Mouse (Mus musculus) midbrain, embryonic 13.5 days (tissue): ENCODE data around the gene Ypel2. TPM values are rescaled to one million over a fixed set of nuclear protein-coding genes. Genes with fewer than 3 reads are reported as not detected.
A peak's percentile ranks its signal among the peaks of the same experiment; 100 is the strongest.

Experiments
- ATAC-seq: fragments of 200-750 bp; cut with Nextera tagmentation; 2 replicates; pipeline ENCODE4 v1.8.0; 2017; ENCODE audit warnings: mild to moderate bottlenecking, moderate TSS enrichment, moderate library complexity
- H3K27ac ChIP-seq: fragments of 300-500 bp; sonication (generic); 2 replicates; pipeline ENCODE4 v1.5.1; 2015; ENCODE audit warnings: inconsistent platforms, mild to moderate bottlenecking, moderate library complexity
- H3K27me3 ChIP-seq: fragments of 300-500 bp; sonication (generic); 2 replicates; pipeline ENCODE4 v1.6.1; 2015; ENCODE audit warnings: mild to moderate bottlenecking, inconsistent platforms
- H3K36me3 ChIP-seq: fragments of 300-500 bp; sonication (generic); 2 replicates; pipeline ENCODE4 v1.6.1; 2015; ENCODE audit warnings: mild to moderate bottlenecking, inconsistent platforms
- H3K4me1 ChIP-seq: fragments of 300-500 bp; sonication (generic); replicated peaks from 2 replicates; pipeline ENCODE4 v1.6.1; 2015; ENCODE audit warnings: inconsistent platforms
- H3K4me2 ChIP-seq: fragments of 300-500 bp; sonication (generic); replicated peaks from 2 replicates; pipeline ENCODE4 v1.6.1; 2015; ENCODE audit warnings: moderate library complexity, mild to moderate bottlenecking, inconsistent platforms
- H3K4me3 ChIP-seq: fragments of 300-500 bp; sonication (generic); replicated peaks from 2 replicates; pipeline ENCODE4 v1.5.1; 2015; ENCODE audit warnings: mild to moderate bottlenecking, inconsistent platforms
- H3K9ac ChIP-seq: fragments of 300-500 bp; sonication (generic); replicated peaks from 2 replicates; pipeline ENCODE4 v1.6.1; 2015; ENCODE audit warnings: mild to moderate bottlenecking, inconsistent platforms
- H3K9me3 ChIP-seq: fragments of 300-500 bp; sonication (generic); 2 replicates; pipeline ENCODE4 v1.6.1; 2016; ENCODE audit warnings: mild to moderate bottlenecking, inconsistent platforms
- WGBS: fragments of 180-500 bp; shearing (Covaris S2); methylation state at CpG from one replicate; pipeline ENCODE4 v1.1.7; 2015; 5-methylcytosine and 5-hydroxymethylcytosine counted together
- polyA plus RNA-seq: library from polyadenylated mRNA; unstranded; fragments of >200 nt; fragmentation: Nextera tagmentation; extraction: Ambion mirVana; gene quantifications from 2 replicates; pipeline ENCODE4 v1.2.1, GENCODE M21; 2015

Ypel2 gene
- polyA plus RNA-seq, 1 experiment from 2014 or later: 8.5 TPM

- Histone ChIP-seq H3K4me1 (peaks cover 10% of the 10 kb centered on the region), H3K27me3 (no peaks in the 10 kb centered on the region), H3K9me3 (no peaks in the 10 kb centered on the region), H3K9ac (no peak overlapping the region), H3K4me2 (no peak overlapping the region), H3K27ac (no peak overlapping the region), H3K36me3 (no peaks in the 10 kb centered on the region), H3K4me3 (no peak overlapping the region)
- ATAC-seq: no peak
- 87% methylated on average over 6 of the region's 6 CpGs for WGBS
Measured at GRCm38 (mm10) chr11:86921335-86921734, 72.2 kb downstream of the Ypel2 start.

- ATAC-seq: no peak
- H3K4me3 ChIP-seq: no peak overlapping the region
- H3K9me3 ChIP-seq: no peaks in the 10 kb centered on the region
- no peaks in the 10 kb centered on the region for H3K27me3 ChIP-seq
- peaks cover 10% of the 10 kb centered on the region for H3K4me1 ChIP-seq
- 72% methylated on average over 20 of the region's 20 CpGs for WGBS
- H3K27ac ChIP-seq: peak overlapping the region; percentile 36; the same call in 1 of the 2 replicates
- H3K4me2 ChIP-seq: no peak overlapping the region
- no peaks in the 10 kb centered on the region for H3K36me3 ChIP-seq
- H3K9ac ChIP-seq: no peak overlapping the region
Measured at GRCm38 (mm10) chr11:86920111-86921080, 73.1 kb downstream of the Ypel2 start.

- Histone ChIP-seq H3K27ac (no peak overlapping the region), H3K27me3 (no peaks in the 10 kb centered on the region), H3K9me3 (no peaks in the 10 kb centered on the region), H3K4me2 (no peak overlapping the region), H3K4me1 (peaks cover 10% of the 10 kb centered on the region), H3K4me3 (no peak overlapping the region), H3K36me3 (no peaks in the 10 kb centered on the region), H3K9ac (no peak overlapping the region)
- no peak for ATAC-seq
- 90% methylated on average over 7 of the region's 7 CpGs for WGBS
Measured at GRCm38 (mm10) chr11:86919468-86919867, 74.0 kb downstream of the Ypel2 start.

GRCm38 (mm10) chr11:86917536-86917935, 76.0 kb downstream of the Ypel2 start:
- 92% methylated on average over 2 of the region's 2 CpGs for WGBS

GRCm38 (mm10) chr11:86916596-86917249, 76.8 kb downstream of the Ypel2 start:
- Histone ChIP-seq H3K27me3 (no peaks in the 10 kb centered on the region), H3K9me3 (no peaks in the 10 kb centered on the region), H3K27ac (no peak overlapping the region), H3K36me3 (no peaks in the 10 kb centered on the region), H3K4me1 (peaks cover 10% of the 10 kb centered on the region), H3K4me3 (no peak overlapping the region), H3K4me2 (no peak overlapping the region), H3K9ac (no peak overlapping the region)
- ATAC-seq: no peak
- 85% methylated on average over 8 of the region's 8 CpGs for WGBS

More at GRCm38 (mm10) chr11:86917536-86917935, 76.0 kb downstream of the Ypel2 start:
- Histone ChIP-seq H3K36me3 (no peaks in the 10 kb centered on the region), H3K27ac (no peak overlapping the region), H3K4me2 (no peak overlapping the region), H3K4me3 (no peak overlapping the region), H3K4me1 (peaks cover 10% of the 10 kb centered on the region), H3K9ac (no peak overlapping the region), H3K9me3 (no peaks in the 10 kb centered on the region), H3K27me3 (no peaks in the 10 kb centered on the region)
- no peak for ATAC-seq

GRCm38 (mm10) chr11:86914329-86914728, 79.2 kb downstream of the Ypel2 start:
- Histone ChIP-seq H3K9me3 (no peaks in the 10 kb centered on the region), H3K27ac (no peak overlapping the region), H3K9ac (no peak overlapping the region), H3K4me1 (no peaks in the 10 kb centered on the region), H3K4me3 (no peak overlapping the region), H3K27me3 (no peaks in the 10 kb centered on the region), H3K36me3 (no peaks in the 10 kb centered on the region), H3K4me2 (no peak overlapping the region)
- 85% methylated on average over 9 of the region's 9 CpGs for WGBS
- no peak for ATAC-seq

GRCm38 (mm10) chr11:86910244-86910643, 83.3 kb downstream of the Ypel2 start:
- H3K36me3 ChIP-seq: no peaks in the 10 kb centered on the region
- H3K4me1 ChIP-seq: no peaks in the 10 kb centered on the region
- no peak overlapping the region for H3K27ac ChIP-seq
- H3K9me3 ChIP-seq: no peaks in the 10 kb centered on the region
- 84% methylated on average over 4 of the region's 4 CpGs for WGBS
- H3K4me2 ChIP-seq: no peak overlapping the region
- H3K4me3 ChIP-seq: no peak overlapping the region
- no peak overlapping the region for H3K9ac ChIP-seq
- H3K27me3 ChIP-seq: no peaks in the 10 kb centered on the region
- ATAC-seq: no peak

- Histone ChIP-seq H3K27ac (no peak overlapping the region), H3K4me2 (no peak overlapping the region), H3K9ac (no peak overlapping the region), H3K4me3 (no peak overlapping the region), H3K9me3 (no peaks in the 10 kb centered on the region), H3K27me3 (no peaks in the 10 kb centered on the region), H3K36me3 (no peaks in the 10 kb centered on the region), H3K4me1 (no peaks in the 10 kb centered on the region)
- 82% methylated on average over 6 of the region's 6 CpGs for WGBS
- ATAC-seq: no peak
Measured at GRCm38 (mm10) chr11:86909028-86909427, 84.5 kb downstream of the Ypel2 start.

- Histone ChIP-seq H3K4me3 (no peak overlapping the region), H3K27me3 (no peaks in the 10 kb centered on the region), H3K4me1 (no peaks in the 10 kb centered on the region), H3K27ac (no peak overlapping the region), H3K9me3 (no peaks in the 10 kb centered on the region), H3K9ac (no peak overlapping the region), H3K4me2 (no peak overlapping the region), H3K36me3 (no peaks in the 10 kb centered on the region)
- no peak for ATAC-seq
- WGBS: 83% methylated on average over 5 of the region's 5 CpGs
Measured at GRCm38 (mm10) chr11:86907889-86908590, 85.5 kb downstream of the Ypel2 start.

GRCm38 (mm10) chr11:86906767-86907662, 86.5 kb downstream of the Ypel2 start:
- Histone ChIP-seq H3K9ac (no peak overlapping the region), H3K4me2 (no peak overlapping the region), H3K4me3 (no peak overlapping the region), H3K36me3 (no peaks in the 10 kb centered on the region), H3K27ac (no peak overlapping the region), H3K4me1 (no peaks in the 10 kb centered on the region), H3K9me3 (no peaks in the 10 kb centered on the region), H3K27me3 (no peaks in the 10 kb centered on the region)
- no peak for ATAC-seq
- 94% methylated on average over 11 of the region's 11 CpGs for WGBS

- H3K9me3 ChIP-seq: no peaks in the 10 kb centered on the region
- H3K4me2 ChIP-seq: no peak overlapping the region
- H3K36me3 ChIP-seq: no peaks in the 10 kb centered on the region
- H3K4me3 ChIP-seq: no peak overlapping the region
- ATAC-seq: no peak
- H3K9ac ChIP-seq: no peak overlapping the region
- H3K27ac ChIP-seq: no peak overlapping the region
- no peaks in the 10 kb centered on the region for H3K4me1 ChIP-seq
- H3K27me3 ChIP-seq: no peaks in the 10 kb centered on the region
- WGBS: 89% methylated on average over 6 of the region's 6 CpGs
Measured at GRCm38 (mm10) chr11:86906257-86906656, 87.2 kb downstream of the Ypel2 start.
